Mouse (Mus musculus): ENCODE results near the gene Tns1.

DNA sequence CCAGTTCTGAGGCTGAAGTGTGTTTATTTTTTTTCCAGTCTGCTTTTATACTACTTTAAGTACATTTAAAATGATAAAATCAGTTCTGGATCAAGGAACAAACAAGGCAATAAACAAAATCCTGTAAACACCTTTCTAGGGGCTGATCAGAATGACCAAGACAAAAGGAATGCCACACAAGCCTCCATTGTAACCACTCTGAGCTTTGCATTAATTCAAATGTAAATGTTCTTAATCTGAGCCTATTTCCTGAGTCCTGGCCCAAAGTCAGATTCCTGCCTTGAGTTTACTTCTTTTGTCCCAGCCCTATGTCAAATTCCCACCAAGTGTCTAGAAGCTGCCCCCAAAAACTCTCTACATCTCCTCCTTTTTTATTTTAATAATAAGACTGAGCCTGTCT lies 243.5 kb downstream of the Tns1 start:
- TF ChIP-seq MAZ (IDR thresholded peaks at IDR 0.05; ENCODE audit: low read depth, low read length), result no peak
- TF ChIP-seq SMC3 (IDR thresholded peaks at IDR 0.05; ENCODE audit: low read depth, low read length), result no peak
- TF ChIP-seq ETS1 (IDR thresholded peaks at IDR 0.05; ENCODE audit: low read depth, low read length), result no peak
